ENCODE assay signal across 22 mouse cellular contexts in genomic region chr15:87370761-87371160, GRCm38 (mm10).
A peak's percentile ranks its signal among the peaks of the same experiment; 100 is the strongest.
DNase-seq lines count a peak whose midpoint lies in the region; ATAC-seq and TF ChIP-seq lines count a peak whose summit lies in the region.
"Had no signal": no experiment of that assay in that cellular context is flagged by ENCODE, and none has a peak within 500 bp of the region (broad histone marks: within the 10 kb centered on the region; RNA-seq: fewer than 3 reads in every experiment).

No protein-coding gene starts in this region.

- no peaks in the 10 kb centered on the region for H3K9me3 ChIP-seq in lung, embryonic 16.5 days (ENCODE audit: control insufficient read depth, low read length)
- no peaks in the 10 kb centered on the region for H3K9me3 ChIP-seq in lung, postnatal 0 days (ENCODE audit: low read length)
- H3K9me3 ChIP-seq: embryonic facial prominence, embryonic 15.5 days; forebrain, embryonic 12.5 days had no signal

- no peaks in the 10 kb centered on the region for H3K36me3 ChIP-seq in lung, embryonic 16.5 days (ENCODE audit: control insufficient read depth, insufficient read depth, low read length)
- no peaks in the 10 kb centered on the region for H3K36me3 ChIP-seq in lung, postnatal 0 days (ENCODE audit: insufficient read depth, low read length)
- H3K36me3 ChIP-seq: embryonic facial prominence, embryonic 13.5 days; embryonic facial prominence, embryonic 15.5 days; forebrain, embryonic 10.5 days; forebrain, embryonic 12.5 days had no signal

- H3K4me2 ChIP-seq in lung, embryonic 16.5 days (ENCODE audit: low read depth, low read length), result no peak overlapping the region
- H3K4me2 ChIP-seq in lung, postnatal 0 days (replicated peaks; ENCODE audit: low read depth, low read length), result no peak overlapping the region
- H3K4me2 ChIP-seq: embryonic facial prominence, embryonic 13.5 days; embryonic facial prominence, embryonic 15.5 days; forebrain, embryonic 12.5 days had no signal

- no peak for TF ChIP-seq EP300 in lung, postnatal 0 days (IDR thresholded peaks at IDR 0.05)

- no peak overlapping the region for H3K27ac ChIP-seq in lung, embryonic 16.5 days (ENCODE audit: low read length)
- H3K27ac ChIP-seq in lung, postnatal 0 days (ENCODE audit: low read length), result no peak overlapping the region
- H3K27ac ChIP-seq: embryonic facial prominence, embryonic 13.5 days; embryonic facial prominence, embryonic 15.5 days; forebrain, embryonic 10.5 days; forebrain, embryonic 12.5 days had no signal

- no peak for DNase-seq in lung, postnatal 10 days
- no peak for DNase-seq in lung, postnatal 0 days (ENCODE audit: low spot score)
- DNase-seq in lung, postnatal 25 days (ENCODE audit: low spot score), result peak; percentile 43
- no peak for DNase-seq in cerebellum, adult 9-11 months
- DNase-seq in left cerebral cortex, adult 18-20 months (ENCODE audit: low spot score in 2 of 2), result no peak
- DNase-seq: adrenal gland, adult 2 months; adrenal gland, postnatal 10 days; adrenal gland, postnatal 25 days; cerebellum, adult 11-12 months; cerebellum, adult 2 months; cerebellum, adult 9-10 months; cerebellum, postnatal 14 days; cerebellum, postnatal 36 days; embryo, embryonic 11 days had no signal

- no peaks in the 10 kb centered on the region for H3K27me3 ChIP-seq in lung, embryonic 16.5 days (ENCODE audit: control insufficient read depth, insufficient read depth, low read depth, low read length)
- H3K27me3 ChIP-seq in lung, postnatal 0 days (replicated peaks; ENCODE audit: insufficient read depth, low read length), result no peaks in the 10 kb centered on the region
- H3K27me3 ChIP-seq: embryonic facial prominence, embryonic 13.5 days; embryonic facial prominence, embryonic 15.5 days; forebrain, embryonic 12.5 days had no signal

- H3K4me1 ChIP-seq in lung, embryonic 16.5 days (replicated peaks; ENCODE audit: control insufficient read depth, insufficient read depth, low read length), result no peaks in the 10 kb centered on the region
- H3K4me1 ChIP-seq in lung, postnatal 0 days (ENCODE audit: insufficient read depth, low read depth, low read length), result no peaks in the 10 kb centered on the region
- H3K4me1 ChIP-seq: embryonic facial prominence, embryonic 13.5 days; embryonic facial prominence, embryonic 15.5 days; forebrain, embryonic 10.5 days; forebrain, embryonic 12.5 days had no signal

- no peak for TF ChIP-seq CTCF in lung, postnatal 0 days (IDR thresholded peaks at IDR 0.05)

- peak; percentile 38; the same call in 1 of the 2 replicates for ATAC-seq in lung, embryonic 16.5 days (ENCODE audit: low read depth)
- ATAC-seq in lung, postnatal 0 days, result peak; percentile 49; the same call in 1 of the 2 replicates
- ATAC-seq in erythroblast, adult 5-6 weeks (replicated peaks; ENCODE audit: low FRiP score, poor library complexity, severe bottlenecking), result no peak
- ATAC-seq: forebrain, embryonic 14.5 days; forebrain, embryonic 16.5 days had no signal

- H3K9ac ChIP-seq in lung, embryonic 16.5 days (ENCODE audit: low read length), result no peak overlapping the region
- no peak overlapping the region for H3K9ac ChIP-seq in lung, postnatal 0 days (replicated peaks; ENCODE audit: low read depth)
- H3K9ac ChIP-seq: embryonic facial prominence, embryonic 13.5 days; embryonic facial prominence, embryonic 15.5 days; forebrain, embryonic 12.5 days had no signal

- WGBS in lung, embryonic 16.5 days, result 45% methylated on average over 7 of the region's 7 CpGs
- WGBS in lung, postnatal 0 days, result 48% methylated on average over 7 of the region's 7 CpGs

- H3K4me3 ChIP-seq in lung, embryonic 16.5 days (ENCODE audit: low read length), result no peak overlapping the region
- H3K4me3 ChIP-seq in lung, postnatal 0 days (ENCODE audit: low read depth, low read length), result no peak overlapping the region
- H3K4me3 ChIP-seq: embryonic facial prominence, embryonic 13.5 days; embryonic facial prominence, embryonic 15.5 days; forebrain, embryonic 10.5 days; forebrain, embryonic 12.5 days had no signal
